Mouse (Mus musculus) forebrain, embryonic 16.5 days (tissue): Measurements from ENCODE around the gene Rad51b. TPM values are rescaled to one million over a fixed set of nuclear protein-coding genes. Genes with fewer than 3 reads are reported as not detected.

ENCODE experiments used
- ATAC-seq: fragments of 200-750 bp; cut with Nextera tagmentation; 2 replicates; pipeline ENCODE4 v1.8.0; 2017; ENCODE audit warnings: mild to moderate bottlenecking, moderate library complexity
- H3K27ac ChIP-seq: fragments of 300-500 bp; sonication (generic); 2 replicates; pipeline ENCODE4 v1.5.1; 2014; ENCODE audit warnings: low read length, control low read depth
- H3K27me3 ChIP-seq: fragments of 300-500 bp; sonication (generic); replicated peaks from 2 replicates; pipeline ENCODE4 v1.6.1; 2014; ENCODE audit warnings: low read length; ENCODE audit not compliant: control insufficient read depth, insufficient read depth
- H3K36me3 ChIP-seq: fragments of 300-500 bp; sonication (generic); 2 replicates; pipeline ENCODE4 v1.6.1; 2014; ENCODE audit not compliant: control insufficient read depth, insufficient read depth
- H3K4me1 ChIP-seq: fragments of 300-500 bp; sonication (generic); replicated peaks from 2 replicates; pipeline ENCODE4 v1.6.1; 2014; ENCODE audit warnings: low read length; ENCODE audit not compliant: control insufficient read depth, insufficient read depth
- H3K4me2 ChIP-seq: fragments of 300-500 bp; sonication (generic); 2 replicates; pipeline ENCODE4 v1.6.1; 2014; ENCODE audit warnings: mild to moderate bottlenecking, low read length, control low read depth
- H3K4me3 ChIP-seq: fragments of 300-500 bp; sonication (generic); replicated peaks from 2 replicates; pipeline ENCODE4 v1.5.1; 2014; ENCODE audit warnings: mild to moderate bottlenecking, low read length, control low read depth
- H3K9ac ChIP-seq: fragments of 300-500 bp; sonication (generic); replicated peaks from 2 replicates; pipeline ENCODE4 v1.6.1; 2014; ENCODE audit warnings: low read depth, low read length, control low read depth
- H3K9me3 ChIP-seq: fragments of 300-500 bp; sonication (generic); 2 replicates; pipeline ENCODE4 v1.6.1; 2016; ENCODE audit warnings: low read length; ENCODE audit not compliant: control insufficient read depth
- WGBS: fragments of 180-500 bp; shearing (Covaris S2); extraction: QIAGEN DNeasy Blood & Tissue Kit; methylation state at CpG from one replicate; pipeline ENCODE4 v1.1.7; 2014; 5-methylcytosine and 5-hydroxymethylcytosine counted together
- polyA plus RNA-seq: library from polyadenylated mRNA; unstranded; fragments of >200 nt; fragmentation: Nextera tagmentation; extraction: Ambion mirVana; gene quantifications from 2 replicates; pipeline ENCODE4 v1.2.1, GENCODE M21; 2015

Rad51b gene
- polyA plus RNA-seq, 1 experiment from 2014 or later: 2.6 TPM

GRCm38 (mm10) chr12:79695832-79696434 lies 398.9 kb downstream of the Rad51b start:
- no peaks in the 10 kb centered on the region for H3K9me3 ChIP-seq
- H3K4me2 ChIP-seq: no peak overlapping the region
- H3K27me3 ChIP-seq: no peaks in the 10 kb centered on the region
- peak; percentile 79 for ATAC-seq
- 42% methylated on average over 3 of the region's 3 CpGs for WGBS
- H3K4me1 ChIP-seq: peaks cover 5% of the 10 kb centered on the region
- no peak overlapping the region for H3K4me3 ChIP-seq
- H3K36me3 ChIP-seq: no peaks in the 10 kb centered on the region
- H3K9ac ChIP-seq: no peak overlapping the region
- peak overlapping the region; percentile 51; the same call in 1 of the 2 replicates for H3K27ac ChIP-seq

GRCm38 (mm10) chr12:79703555-79703954 lies 406.5 kb downstream of the Rad51b start:
- H3K9me3 ChIP-seq: no peaks in the 10 kb centered on the region
- H3K4me1 ChIP-seq: peaks cover 38% of the 10 kb centered on the region
- no peak overlapping the region for H3K4me3 ChIP-seq
- 0 out of 2 replicates have a peak overlapping the region, but pooled peaks have one; percentile 4 for H3K9ac ChIP-seq
- H3K36me3 ChIP-seq: no peaks in the 10 kb centered on the region
- no peak overlapping the region for H3K27ac ChIP-seq
- no peak overlapping the region for H3K4me2 ChIP-seq
- 39% methylated on average over 8 of the region's 8 CpGs for WGBS
- no peaks in the 10 kb centered on the region for H3K27me3 ChIP-seq
- ATAC-seq: no peak

- no peak for ATAC-seq
- Histone ChIP-seq H3K4me1 (peaks cover 38% of the 10 kb centered on the region), H3K9ac (peak overlapping the region; percentile 22; the same call in 1 of the 2 replicates), H3K9me3 (no peaks in the 10 kb centered on the region), H3K4me2 (no peak overlapping the region), H3K4me3 (no peak overlapping the region), H3K27ac (no peak overlapping the region), H3K36me3 (no peaks in the 10 kb centered on the region), H3K27me3 (no peaks in the 10 kb centered on the region)
- WGBS: 19% methylated on average over 11 of the region's 11 CpGs
Measured at GRCm38 (mm10) chr12:79705501-79706266, 408.6 kb downstream of the Rad51b start.

GRCm38 (mm10) chr12:79707565-79708422 lies 410.7 kb downstream of the Rad51b start:
- Histone ChIP-seq H3K4me1 (peaks cover 38% of the 10 kb centered on the region), H3K27me3 (no peaks in the 10 kb centered on the region), H3K4me2 (no peak overlapping the region), H3K9ac (no peak overlapping the region), H3K9me3 (no peaks in the 10 kb centered on the region), H3K36me3 (no peaks in the 10 kb centered on the region), H3K27ac (peak overlapping the region; percentile 30; the same call in 1 of the 2 replicates), H3K4me3 (no peak overlapping the region)
- WGBS: 65% methylated on average over 9 of the region's 9 CpGs
- ATAC-seq: peak; percentile 41; the same call in 1 of the 2 replicates

- Histone ChIP-seq H3K27ac (no peak overlapping the region), H3K27me3 (no peaks in the 10 kb centered on the region), H3K9ac (no peak overlapping the region), H3K9me3 (no peaks in the 10 kb centered on the region), H3K4me2 (no peak overlapping the region), H3K4me1 (peaks cover 38% of the 10 kb centered on the region), H3K4me3 (no peak overlapping the region), H3K36me3 (no peaks in the 10 kb centered on the region)
- 73% methylated on average over 5 of the region's 5 CpGs for WGBS
- ATAC-seq: no peak
Measured at GRCm38 (mm10) chr12:79708423-79708733, 411.3 kb downstream of the Rad51b start.

GRCm38 (mm10) chr12:79713286-79713685 lies 416.2 kb downstream of the Rad51b start:
- no peak overlapping the region for H3K4me3 ChIP-seq
- H3K4me1 ChIP-seq: peaks cover 18% of the 10 kb centered on the region
- H3K9ac ChIP-seq: no peak overlapping the region
- no peak overlapping the region for H3K4me2 ChIP-seq
- H3K36me3 ChIP-seq: no peaks in the 10 kb centered on the region
- H3K27me3 ChIP-seq: no peaks in the 10 kb centered on the region
- ATAC-seq: no peak
- no peak overlapping the region for H3K27ac ChIP-seq
- H3K9me3 ChIP-seq: no peaks in the 10 kb centered on the region

GRCm38 (mm10) chr12:79714484-79714883 lies 417.4 kb downstream of the Rad51b start:
- Histone ChIP-seq H3K27ac (no peak overlapping the region), H3K27me3 (no peaks in the 10 kb centered on the region), H3K36me3 (no peaks in the 10 kb centered on the region), H3K9ac (no peak overlapping the region), H3K4me1 (peaks cover 17% of the 10 kb centered on the region), H3K4me2 (no peak overlapping the region), H3K4me3 (no peak overlapping the region), H3K9me3 (no peaks in the 10 kb centered on the region)
- 58% methylated on average over 6 of the region's 6 CpGs for WGBS
- no peak for ATAC-seq

- H3K4me2 ChIP-seq: no peak overlapping the region
- no peaks in the 10 kb centered on the region for H3K36me3 ChIP-seq
- peaks cover 20% of the 10 kb centered on the region for H3K4me1 ChIP-seq
- 0 out of 2 replicates have a peak overlapping the region, but pooled peaks have one; percentile 11 for H3K9ac ChIP-seq
- 13% methylated on average over 12 of the region's 12 CpGs for WGBS
- H3K4me3 ChIP-seq: no peak overlapping the region
- no peaks in the 10 kb centered on the region for H3K9me3 ChIP-seq
- H3K27ac ChIP-seq: peak overlapping the region; percentile 33; the same call in 1 of the 2 replicates
- peak; percentile 14; the same call in 1 of the 2 replicates for ATAC-seq
- H3K27me3 ChIP-seq: no peaks in the 10 kb centered on the region
Measured at GRCm38 (mm10) chr12:79715506-79716345, 418.6 kb downstream of the Rad51b start.
